Mouse (Mus musculus) lung, adult 2 months (tissue): ENCODE measurements around the gene 4931414P19Rik. TPM values are rescaled to one million over a fixed set of nuclear protein-coding genes. Genes with fewer than 3 reads are reported as not detected.

Experiments used
- DNase-seq: peaks from one replicate; pipeline ENCODE4 v3.0.0; 2022
- H3K4me1 ChIP-seq: fragments of 200-500 bp; 2 replicates; pipeline ENCODE4 v1.6.1; 2011; ENCODE audit warnings: low read length; ENCODE audit not compliant: control insufficient read depth, insufficient read depth
- H3K4me3 ChIP-seq: fragments of 200-500 bp; replicated peaks from 2 replicates; pipeline ENCODE3; 2011; ENCODE audit warnings: low read depth, mild to moderate bottlenecking, control low read depth, low read length; ENCODE audit errors: extremely low read depth
- CTCF ChIP-seq: fragments of 200-500 bp; IDR thresholded peaks from 2 replicates; pipeline ENCODE4 v1.5.1; 2011; ENCODE audit warnings: mild to moderate bottlenecking, low read length, control low read depth; ENCODE audit not compliant: insufficient read depth
- POLR2A ChIP-seq: fragments of 200-500 bp; IDR thresholded peaks from 2 replicates; pipeline ENCODE4 v1.6.1; 2011; ENCODE audit warnings: low read depth, mild to moderate bottlenecking, control low read depth, low read length, borderline replicate concordance; ENCODE audit errors: extremely low read depth
- WGBS: fragments of 180-500 bp; shearing (Covaris S2); methylation state at CpG from one replicate; pipeline ENCODE4 v1.1.7; 2018; 5-methylcytosine and 5-hydroxymethylcytosine counted together
- polyA plus RNA-seq: library from polyadenylated mRNA; depleted of rRNA; stranded (reverse); fragments of >200 nt; gene quantifications from 2 replicates; pipeline ENCODE4 v1.2.3, GENCODE M21; 2012

Gene 4931414P19Rik
- polyA plus RNA-seq, 1 experiment: 7.3 TPM

- no peak for DNase-seq
- no peak overlapping the region for H3K4me3 ChIP-seq
- WGBS: 81% methylated on average over 2 of the region's 2 CpGs
- H3K4me1 ChIP-seq: no peaks in the 10 kb centered on the region
- no peak for TF ChIP-seq POLR2A
- TF ChIP-seq CTCF: no peak
Measured at GRCm38 (mm10) chr14:54643011-54643410, 37.2 kb upstream of the 4931414P19Rik start.

GRCm38 (mm10) chr14:54642224-54642944, 36.6 kb upstream of the 4931414P19Rik start:
- 86% methylated on average over 25 of the region's 25 CpGs for WGBS
- TF ChIP-seq CTCF (no peak), POLR2A (no peak)
- no peak overlapping the region for H3K4me3 ChIP-seq
- H3K4me1 ChIP-seq: no peaks in the 10 kb centered on the region
- no peak for DNase-seq

GRCm38 (mm10) chr14:54641305-54641969, 35.6 kb upstream of the 4931414P19Rik start, which contains the start of gene Cdh24:
TSS of gene Cdh24 (minus strand) at chr14:54641364.
- TF ChIP-seq CTCF: peak; percentile 77
- peak; percentile 23; the same call in 1 of the 2 replicates for TF ChIP-seq POLR2A
- peak; percentile 87 for DNase-seq
- Histone ChIP-seq H3K4me3 (peak within 1 kb of the TSS; percentile 66), H3K4me1 (no peaks in the 10 kb centered on the region)
- WGBS: 1% methylated on average over 52 of the region's 52 CpGs

GRCm38 (mm10) chr14:54640946-54641304, 35.1 kb upstream of the 4931414P19Rik start, which contains the start of gene Gm17606:
TSS of gene Gm17606 (plus strand) at chr14:54640952.
- H3K4me3 ChIP-seq: peak within 1 kb of the TSS; percentile 66
- TF ChIP-seq CTCF (no peak), POLR2A (no peak)
- DNase-seq: no peak
- 2% methylated on average over 28 of the region's 28 CpGs for WGBS
- H3K4me1 ChIP-seq: no peaks in the 10 kb centered on the region

- 58% methylated on average over 4 of the region's 4 CpGs for WGBS
- Histone ChIP-seq H3K4me3 (no peak overlapping the region), H3K4me1 (no peaks in the 10 kb centered on the region)
- TF ChIP-seq CTCF (no peak), POLR2A (no peak)
- no peak for DNase-seq
Measured at GRCm38 (mm10) chr14:54640121-54640520, 34.3 kb upstream of the 4931414P19Rik start.

- WGBS: 57% methylated on average over 5 of the region's 5 CpGs
- no peak for TF ChIP-seq POLR2A
- no peak for TF ChIP-seq CTCF
- no peak overlapping the region for H3K4me3 ChIP-seq
- no peak for DNase-seq
- H3K4me1 ChIP-seq: no peaks in the 10 kb centered on the region
Measured at GRCm38 (mm10) chr14:54638210-54638609, 32.4 kb upstream of the 4931414P19Rik start.

- DNase-seq: peak; percentile 56
- Histone ChIP-seq H3K4me1 (no peaks in the 10 kb centered on the region), H3K4me3 (no peak overlapping the region)
- TF ChIP-seq POLR2A (no peak), CTCF (peak; percentile 93)
- WGBS: 47% methylated on average over 8 of the region's 8 CpGs
Measured at GRCm38 (mm10) chr14:54636954-54637353, 31.2 kb upstream of the 4931414P19Rik start.

- Histone ChIP-seq H3K4me3 (no peak overlapping the region), H3K4me1 (no peaks in the 10 kb centered on the region)
- TF ChIP-seq POLR2A (no peak), CTCF (no peak)
- DNase-seq: no peak
- WGBS: 67% methylated on average over 4 of the region's 4 CpGs
Measured at GRCm38 (mm10) chr14:54634182-54634581, 28.4 kb upstream of the 4931414P19Rik start.

- WGBS: 91% methylated on average over 37 of the region's 37 CpGs
- H3K4me3 ChIP-seq: no peak overlapping the region
- no peak for DNase-seq
- H3K4me1 ChIP-seq: no peaks in the 10 kb centered on the region
- TF ChIP-seq POLR2A (no peak), CTCF (no peak)
Measured at GRCm38 (mm10) chr14:54632252-54632651, 26.5 kb upstream of the 4931414P19Rik start.

GRCm38 (mm10) chr14:54631240-54631599, 25.4 kb upstream of the 4931414P19Rik start:
- Histone ChIP-seq H3K4me1 (no peaks in the 10 kb centered on the region), H3K4me3 (no peak overlapping the region)
- no peak for DNase-seq
- 67% methylated on average over 4 of the region's 4 CpGs for WGBS
- TF ChIP-seq POLR2A (no peak), CTCF (no peak)
